ENCODE assay signal across 7 mouse cellular contexts in genomic region chr17:45169257-45169994, GRCm38 (mm10).
DNase-seq lines count a peak whose midpoint lies in the region; ATAC-seq and TF ChIP-seq lines count a peak whose summit lies in the region.

No protein-coding gene starts in this region.

- no peaks in the 10 kb centered on the region for H3K27me3 ChIP-seq in forebrain, embryonic 16.5 days (replicated peaks; ENCODE audit: control insufficient read depth, insufficient read depth, low read length)
- H3K27me3 ChIP-seq in myocyte (ENCODE audit: control insufficient read depth, insufficient read depth, insufficient read length): no peaks in the 10 kb centered on the region

- no peak overlapping the region for H3K4me3 ChIP-seq in forebrain, embryonic 16.5 days (replicated peaks; ENCODE audit: low read length)
- H3K4me3 ChIP-seq in myocyte: no peak overlapping the region

- H3K9me3 ChIP-seq in forebrain, embryonic 16.5 days (ENCODE audit: control insufficient read depth, low read length): no peaks in the 10 kb centered on the region

- H3K4me1 ChIP-seq in forebrain, embryonic 16.5 days (replicated peaks; ENCODE audit: control insufficient read depth, insufficient read depth, low read length): peaks cover 9% of the 10 kb centered on the region

- 54% methylated on average over 10 of the region's 10 CpGs for WGBS in forebrain, embryonic 16.5 days

- DNase-seq in brain, embryonic 18.5 days (ENCODE audit: low read depth, low spot score): peak; percentile 6
- DNase-seq in layer of hippocampus, postnatal 25 days (ENCODE audit: extremely low spot score in 1 of 2, low spot score in 1 of 2): peak; percentile 31 to 41
- no peak for DNase-seq in cerebellum, adult 18-20 months
- DNase-seq in heart, postnatal 14 days: no peak
- no peak for DNase-seq in urinary bladder, postnatal 36 days (ENCODE audit: low spot score in 2 of 2)

- peak; percentile 78 for ATAC-seq in forebrain, embryonic 16.5 days

- no peak overlapping the region for H3K9ac ChIP-seq in forebrain, embryonic 16.5 days (replicated peaks; ENCODE audit: low read depth, low read length)

- no peak overlapping the region for H3ac ChIP-seq in myocyte (ENCODE audit: control insufficient read depth, insufficient read length)

- H3K27ac ChIP-seq in forebrain, embryonic 16.5 days (ENCODE audit: low read length): peak overlapping the region; percentile 7

- no peak overlapping the region for H3K4me2 ChIP-seq in forebrain, embryonic 16.5 days (ENCODE audit: low read length)
- peak overlapping the region; percentile 5 for H3K4me2 ChIP-seq in myocyte (ENCODE audit: low read depth)

- H3K79me2 ChIP-seq in myocyte (ENCODE audit: control insufficient read depth, insufficient read depth): no peaks in the 10 kb centered on the region

- TF ChIP-seq POLR2A in myocyte (IDR thresholded peaks at IDR 0.05; ENCODE audit: insufficient read length, low read depth): no peak

- intact Hi-C loops in heart, postnatal 14 days (cut with DNase I): no loop called here

- no peaks in the 10 kb centered on the region for H3K36me3 ChIP-seq in forebrain, embryonic 16.5 days (ENCODE audit: control insufficient read depth, insufficient read depth)
- no peaks in the 10 kb centered on the region for H3K36me3 ChIP-seq in myocyte (ENCODE audit: control insufficient read depth, insufficient read depth)

TF ChIP-seq in myocyte, 11 proteins besides CTCF, POLR2A, EP300 and RAD21:
- no peak for TF ChIP-seq SRF (IDR thresholded peaks at IDR 0.05; ENCODE audit: control insufficient read depth, insufficient read length, low read depth)
- TF ChIP-seq MAX (IDR thresholded peaks at IDR 0.05; ENCODE audit: low read depth): no peak
- TF ChIP-seq REST (IDR thresholded peaks at IDR 0.05; ENCODE audit: insufficient read depth, insufficient read length): no peak
- no peak for TF ChIP-seq E2F4 (IDR thresholded peaks at IDR 0.05; ENCODE audit: insufficient read depth)
- no peak for TF ChIP-seq POLR2AphosphoS2 (IDR thresholded peaks at IDR 0.05; ENCODE audit: insufficient read length, low read depth)
- TF ChIP-seq MYOG (IDR thresholded peaks at IDR 0.05; ENCODE audit: control insufficient read depth in 1 of 3, insufficient read depth in 1 of 3, insufficient read length in 2 of 3, low read depth in 2 of 3): peak; percentile 41 to 88 (median 81)
- TF ChIP-seq TCF3 (IDR thresholded peaks at IDR 0.05; ENCODE audit: insufficient read length, low read depth): peak; percentile 64
- peak in 2 of 3 experiments; percentile 80 to 86 for TF ChIP-seq MYOD1 (IDR thresholded peaks at IDR 0.05; ENCODE audit: control insufficient read depth in 1 of 3, insufficient read length in 2 of 3, low read depth in 2 of 3)

Comparison
In these comparisons a context has a peak if more than half of its experiments do, and no peak if none do; other contexts are left out.
1. DNase-seq: peak in brain, embryonic 18.5 days (single experiment) and layer of hippocampus, postnatal 25 days (2 of 2); none in cerebellum, adult 18-20 months (0 of 2), heart, postnatal 14 days (0 of 2) and urinary bladder, postnatal 36 days (0 of 2).